Mouse (Mus musculus) T-helper 17 cell (primary cell): ENCODE results near the gene Slc25a21.

ENCODE experiments used
- in situ Hi-C, 2 experiments: fragments of 300-600 bp; cut with MboI, MseI; formaldehyde crosslinking; loops; 1 replicate in 1 of 2; 2 replicates in 1 of 2; pipeline ENCODE4 v1.15.1; 2025; ENCODE audit warnings: high pct_unique_total_duplicates in 2 of 2

Gene Slc25a21

GRCm38 (mm10) chr12:56785250-56785649, 412.0 kb downstream of the Slc25a21 start:
- in situ Hi-C loops = no loop called here

- in situ Hi-C loops = no loop called here
Measured at GRCm38 (mm10) chr12:56781196-56781595, 416.1 kb downstream of the Slc25a21 start.

- in situ Hi-C loops = no loop called here
Measured at GRCm38 (mm10) chr12:56779621-56780020, 417.7 kb downstream of the Slc25a21 start.

- in situ Hi-C loops = no loop called here
Measured at GRCm38 (mm10) chr12:56773941-56774340, 423.3 kb downstream of the Slc25a21 start.

- in situ Hi-C loops = no loop called here
Measured at GRCm38 (mm10) chr12:56769421-56769820, 427.9 kb downstream of the Slc25a21 start.

- in situ Hi-C loops = no loop called here
Measured at GRCm38 (mm10) chr12:56767474-56767873, 429.8 kb downstream of the Slc25a21 start.

- in situ Hi-C loops = no loop called here
Measured at GRCm38 (mm10) chr12:56737104-56737503, 460.2 kb downstream of the Slc25a21 start.

GRCm38 (mm10) chr12:56727631-56728030, 469.6 kb downstream of the Slc25a21 start:
- in situ Hi-C loops = no loop called here

- in situ Hi-C loops = no loop called here
Measured at GRCm38 (mm10) chr12:56718707-56719051, 478.6 kb downstream of the Slc25a21 start.

- in situ Hi-C loops = no loop called here
Measured at GRCm38 (mm10) chr12:56717971-56718706, 479.1 kb downstream of the Slc25a21 start.

GRCm38 (mm10) chr12:56701004-56701403, 496.3 kb downstream of the Slc25a21 start:
- in situ Hi-C loops = no loop called here

- in situ Hi-C loops = loop anchor here (25.0 kb wide), 2 partner anchors 487 to 837 kb away; partner anchors contain the start of genes Foxa1 (in 1 of the 2) and Slc25a21 (in 1 of the 2)
Measured at GRCm38 (mm10) chr12:56699915-56700900, 497.1 kb downstream of the Slc25a21 start.

GRCm38 (mm10) chr12:56699351-56699750, 497.9 kb downstream of the Slc25a21 start:
- in situ Hi-C loops = loop anchor here (25.0 kb wide), 2 partner anchors 488 to 838 kb away; partner anchors contain the start of genes Foxa1 (in 1 of the 2) and Slc25a21 (in 1 of the 2)

GRCm38 (mm10) chr12:56698191-56698980, 498.9 kb downstream of the Slc25a21 start:
- in situ Hi-C loops = loop anchor here (25.0 kb wide), 2 partner anchors 489 to 839 kb away; partner anchors contain the start of genes Foxa1 (in 1 of the 2) and Slc25a21 (in 1 of the 2)

- in situ Hi-C loops = loop anchor here (25.0 kb wide), 2 partner anchors 490 to 840 kb away; partner anchors contain the start of genes Foxa1 (in 1 of the 2) and Slc25a21 (in 1 of the 2)
Measured at GRCm38 (mm10) chr12:56697785-56698184, 499.5 kb downstream of the Slc25a21 start.

GRCm38 (mm10) chr12:56697011-56697740, 500.1 kb downstream of the Slc25a21 start:
- in situ Hi-C loops = loop anchor here (25.0 kb wide), 2 partner anchors 490 to 840 kb away; partner anchors contain the start of genes Foxa1 (in 1 of the 2) and Slc25a21 (in 1 of the 2)

- in situ Hi-C loops = loop anchor here (25.0 kb wide), 2 partner anchors 491 to 841 kb away; partner anchors contain the start of genes Foxa1 (in 1 of the 2) and Slc25a21 (in 1 of the 2)
Measured at GRCm38 (mm10) chr12:56696174-56697010, 500.9 kb downstream of the Slc25a21 start.

- in situ Hi-C loops = loop anchor here (25.0 kb wide), 2 partner anchors 492 to 842 kb away; partner anchors contain the start of genes Foxa1 (in 1 of the 2) and Slc25a21 (in 1 of the 2)
Measured at GRCm38 (mm10) chr12:56695358-56696173, 501.7 kb downstream of the Slc25a21 start.
